Mouse (Mus musculus) stomach, postnatal 0 days (tissue): ENCODE data around the gene Glp2r.

Experiments used
- CTCF ChIP-seq: IDR thresholded peaks from 2 replicates; pipeline ENCODE4 v1.5.1; 2016; ENCODE audit warnings: antibody characterized with exemption, low read depth, mild to moderate bottlenecking, moderate library complexity
- EP300 ChIP-seq: optimal IDR thresholded peaks from 2 replicates; pipeline ENCODE3; 2016; ENCODE audit warnings: antibody characterized with exemption

- peak; percentile 70 for TF ChIP-seq CTCF
- TF ChIP-seq EP300, result no peak
Observed at GRCm38 (mm10) chr11:67757373-67758167, 13.4 kb downstream of the Glp2r start.
